Mouse (Mus musculus): ENCODE data around the gene Arpp19.

DNA sequence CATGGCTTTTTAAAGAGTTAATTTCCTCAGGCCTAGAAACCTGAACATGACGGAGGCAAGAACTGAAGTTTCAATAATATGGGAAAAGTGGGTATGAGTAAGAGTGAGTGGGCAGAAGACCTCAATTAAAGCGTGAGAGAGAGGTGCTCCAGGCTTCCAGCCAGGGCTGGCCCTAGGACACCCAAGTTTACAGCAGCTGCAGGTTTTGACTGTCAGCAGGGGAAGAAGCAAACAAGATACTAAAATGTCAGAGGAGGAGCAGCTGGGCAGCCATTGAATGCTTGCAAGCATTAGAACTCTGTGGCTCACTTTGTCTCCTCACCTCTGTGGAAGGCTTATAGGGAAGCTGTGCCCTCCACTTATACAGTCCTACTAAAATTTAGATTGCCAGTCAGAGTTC, 50.4 kb downstream of the Arpp19 start:
- no peak for TF ChIP-seq CTCF (IDR thresholded peaks at IDR 0.05; ENCODE audit: low read depth)
- TF ChIP-seq EP300 (IDR thresholded peaks at IDR 0.05; ENCODE audit: low read depth): no peak

Measured in liver, embryonic 14.5 days (tissue).